Mouse (Mus musculus) small intestine, adult 2 months (tissue): ENCODE measurements around the gene Srgap3. TPM values are rescaled to one million over a fixed set of nuclear protein-coding genes. Genes with fewer than 3 reads are reported as not detected.

ENCODE experiments used
- H3K27ac ChIP-seq: fragments of 200-500 bp; 2 replicates; pipeline ENCODE4 v1.5.1; 2012; ENCODE audit warnings: low read depth, low read length, control low read depth, inconsistent platforms; ENCODE audit not compliant: insufficient read depth
- H3K27me3 ChIP-seq: fragments of 200-500 bp; 2 replicates; pipeline ENCODE4 v1.6.1; 2012; ENCODE audit warnings: mild to moderate bottlenecking, moderate library complexity, low read length, inconsistent platforms; ENCODE audit not compliant: control insufficient read depth, insufficient read depth
- H3K36me3 ChIP-seq: fragments of 200-500 bp; 2 replicates; pipeline ENCODE4 v1.6.1; 2012; ENCODE audit warnings: mild to moderate bottlenecking, low read length, control low read depth, inconsistent platforms; ENCODE audit not compliant: control insufficient read depth, insufficient read depth
- H3K4me1 ChIP-seq: fragments of 200-500 bp; 2 replicates; pipeline ENCODE4 v1.6.1; 2012; ENCODE audit warnings: low read length, inconsistent platforms, mixed read lengths; ENCODE audit not compliant: control insufficient read depth, insufficient read depth, insufficient read length
- H3K4me3 ChIP-seq: fragments of 200-500 bp; 2 replicates; pipeline ENCODE4 v1.5.1; 2012; ENCODE audit warnings: low read depth, mild to moderate bottlenecking, control low read depth, inconsistent platforms, low read length, moderate library complexity
- CTCF ChIP-seq: fragments of 200-500 bp; IDR thresholded peaks from 2 replicates; pipeline ENCODE4 v1.5.1; 2012; ENCODE audit warnings: low read depth, mild to moderate bottlenecking, control low read depth, inconsistent platforms, low read length, moderate library complexity, mixed read lengths; ENCODE audit not compliant: insufficient replicate concordance, insufficient read length; ENCODE audit errors: extremely low read depth
- POLR2A ChIP-seq: fragments of 200-500 bp; IDR thresholded peaks from 2 replicates; pipeline ENCODE4 v1.6.1; 2012; ENCODE audit warnings: low read depth, mild to moderate bottlenecking, control low read depth, inconsistent platforms, low read length, moderate library complexity
- WGBS: fragments of 180-500 bp; shearing (Covaris S2); methylation state at CpG from one replicate; pipeline ENCODE4 v1.1.7; 2018; 5-methylcytosine and 5-hydroxymethylcytosine counted together
- polyA plus RNA-seq: library from polyadenylated mRNA; depleted of rRNA; stranded (reverse); fragments of >200 nt; gene quantifications from 2 replicates; pipeline ENCODE4 v1.2.3, GENCODE M21; 2012

Gene Srgap3
- polyA plus RNA-seq, 1 experiment: 0.63 TPM

GRCm38 (mm10) chr6:112896372-112896771 is 50.7 kb downstream of the Srgap3 start:
- Histone ChIP-seq H3K4me1 (no peaks in the 10 kb centered on the region), H3K27ac (no peak overlapping the region), H3K36me3 (no peaks in the 10 kb centered on the region), H3K27me3 (no peaks in the 10 kb centered on the region), H3K4me3 (no peak overlapping the region)
- WGBS: 79% methylated on average over 11 of the region's 11 CpGs
- no peak for TF ChIP-seq POLR2A

DNA sequence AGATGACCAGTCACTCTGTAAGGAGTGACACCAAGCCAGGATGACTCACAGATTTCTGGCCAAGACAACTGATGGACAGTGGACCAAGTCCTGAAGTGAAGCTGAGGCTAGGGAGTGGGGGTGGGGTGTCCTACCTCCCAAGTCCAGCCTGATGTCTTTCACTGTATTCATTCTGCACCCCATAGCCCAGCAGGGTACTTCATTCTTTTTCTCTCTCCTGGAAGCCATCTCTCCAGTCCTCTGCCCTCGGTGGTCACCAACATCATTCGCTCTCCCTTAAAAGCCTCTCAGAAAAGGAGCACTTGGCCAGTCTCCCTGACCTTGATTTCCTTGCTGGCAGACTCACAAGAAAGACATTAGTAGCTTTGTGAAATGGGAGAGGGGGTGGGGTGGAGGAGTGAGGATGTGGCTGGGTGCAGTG is 56.7 kb downstream of the Srgap3 start:
- H3K27ac ChIP-seq: no peak overlapping the region
- TF ChIP-seq CTCF: no peak
- 49% methylated on average over 2 of the region's 2 CpGs for WGBS
- H3K4me1 ChIP-seq: peaks cover 2% of the 10 kb centered on the region; the same call in 1 of the 2 replicates
- H3K27me3 ChIP-seq: no peaks in the 10 kb centered on the region
- no peak overlapping the region for H3K4me3 ChIP-seq
- no peaks in the 10 kb centered on the region for H3K36me3 ChIP-seq

- no peak overlapping the region for H3K27ac ChIP-seq
- H3K4me1 ChIP-seq: no peaks in the 10 kb centered on the region
- H3K4me3 ChIP-seq: no peak overlapping the region
- no peaks in the 10 kb centered on the region for H3K27me3 ChIP-seq
- no peaks in the 10 kb centered on the region for H3K36me3 ChIP-seq
- 52% methylated on average over 5 of the region's 5 CpGs for WGBS
- TF ChIP-seq POLR2A (no peak), CTCF (no peak)
Measured at GRCm38 (mm10) chr6:112883588-112884135, 63.4 kb downstream of the Srgap3 start.

GRCm38 (mm10) chr6:112880048-112880534 is 67.0 kb downstream of the Srgap3 start:
- no peak overlapping the region for H3K27ac ChIP-seq
- no peaks in the 10 kb centered on the region for H3K27me3 ChIP-seq
- TF ChIP-seq CTCF: no peak
- no peak for TF ChIP-seq POLR2A
- no peak overlapping the region for H3K4me3 ChIP-seq
- H3K36me3 ChIP-seq: no peaks in the 10 kb centered on the region
- H3K4me1 ChIP-seq: no peaks in the 10 kb centered on the region
- WGBS: 63% methylated on average over 5 of the region's 5 CpGs

DNA sequence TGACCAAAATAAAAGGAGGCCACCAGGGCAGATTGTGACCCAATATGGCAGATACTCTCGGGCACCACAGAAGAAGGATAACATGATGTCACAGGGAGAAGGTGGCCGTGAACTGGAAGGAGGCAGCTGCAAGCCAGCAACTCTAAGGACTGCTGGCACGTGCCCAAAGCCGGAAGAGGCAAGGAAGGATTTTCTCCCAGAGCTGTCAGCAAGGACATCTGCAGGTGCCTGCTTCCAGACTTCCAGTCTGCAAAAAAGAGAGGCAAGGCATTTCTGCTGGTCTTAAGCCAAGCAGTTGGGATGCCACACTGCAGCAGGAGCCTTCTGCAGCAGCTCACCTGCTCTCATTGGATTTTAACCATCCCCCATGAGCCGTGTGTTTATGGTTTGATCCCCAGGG is 67.9 kb downstream of the Srgap3 start:
- Histone ChIP-seq H3K4me1 (no peaks in the 10 kb centered on the region), H3K36me3 (no peaks in the 10 kb centered on the region), H3K4me3 (no peak overlapping the region), H3K27me3 (no peaks in the 10 kb centered on the region), H3K27ac (no peak overlapping the region)
- 44% methylated on average over 5 of the region's 5 CpGs for WGBS
- TF ChIP-seq POLR2A (no peak), CTCF (no peak)

DNA sequence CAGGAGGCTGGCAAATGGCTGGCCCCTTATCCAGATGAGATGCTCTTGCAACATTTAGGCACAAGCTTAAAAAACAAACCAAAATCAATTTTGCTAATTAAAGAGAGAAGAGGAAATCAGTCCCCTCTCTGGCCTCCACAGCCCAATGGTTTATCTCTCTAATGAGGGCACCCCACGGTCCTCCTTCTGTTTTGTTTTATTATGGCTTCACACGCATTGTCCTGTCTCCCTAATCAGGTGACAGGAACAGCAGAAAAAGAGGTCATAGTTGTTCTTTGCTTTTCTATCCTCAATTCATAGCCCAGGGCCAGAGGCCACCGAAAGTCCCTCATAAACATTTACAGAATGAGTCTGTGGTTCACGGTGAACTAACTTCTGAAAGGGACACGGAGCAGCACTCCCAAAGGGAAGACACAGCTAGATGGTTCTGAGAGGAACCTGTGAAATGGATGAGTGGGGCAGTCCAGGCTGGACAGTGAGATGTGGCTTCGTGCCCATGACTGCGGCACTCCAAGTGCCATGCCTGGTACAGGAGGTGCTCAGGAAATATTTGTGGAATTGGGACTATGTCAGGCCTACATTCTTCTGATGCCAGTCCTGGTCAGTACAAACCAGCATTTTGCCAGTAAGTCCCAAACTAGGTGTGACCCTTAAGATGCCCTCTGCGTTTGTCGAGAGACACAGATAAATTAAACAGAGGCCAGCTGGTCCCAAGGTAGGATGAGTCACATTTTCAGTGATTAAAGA is 73.8 kb downstream of the Srgap3 start:
- H3K27me3 ChIP-seq: no peaks in the 10 kb centered on the region
- H3K4me3 ChIP-seq: no peak overlapping the region
- TF ChIP-seq POLR2A (no peak), CTCF (no peak)
- WGBS: 78% methylated on average over 9 of the region's 9 CpGs
- H3K27ac ChIP-seq: no peak overlapping the region
- H3K36me3 ChIP-seq: no peaks in the 10 kb centered on the region
- H3K4me1 ChIP-seq: no peaks in the 10 kb centered on the region

GRCm38 (mm10) chr6:112871241-112871780 is 75.8 kb downstream of the Srgap3 start:
- Histone ChIP-seq H3K27me3 (no peaks in the 10 kb centered on the region), H3K27ac (no peak overlapping the region), H3K36me3 (no peaks in the 10 kb centered on the region), H3K4me3 (no peak overlapping the region), H3K4me1 (no peaks in the 10 kb centered on the region)
- TF ChIP-seq POLR2A (no peak), CTCF (no peak)
- WGBS: 82% methylated on average over 7 of the region's 7 CpGs
